In the genomic region with DNA sequence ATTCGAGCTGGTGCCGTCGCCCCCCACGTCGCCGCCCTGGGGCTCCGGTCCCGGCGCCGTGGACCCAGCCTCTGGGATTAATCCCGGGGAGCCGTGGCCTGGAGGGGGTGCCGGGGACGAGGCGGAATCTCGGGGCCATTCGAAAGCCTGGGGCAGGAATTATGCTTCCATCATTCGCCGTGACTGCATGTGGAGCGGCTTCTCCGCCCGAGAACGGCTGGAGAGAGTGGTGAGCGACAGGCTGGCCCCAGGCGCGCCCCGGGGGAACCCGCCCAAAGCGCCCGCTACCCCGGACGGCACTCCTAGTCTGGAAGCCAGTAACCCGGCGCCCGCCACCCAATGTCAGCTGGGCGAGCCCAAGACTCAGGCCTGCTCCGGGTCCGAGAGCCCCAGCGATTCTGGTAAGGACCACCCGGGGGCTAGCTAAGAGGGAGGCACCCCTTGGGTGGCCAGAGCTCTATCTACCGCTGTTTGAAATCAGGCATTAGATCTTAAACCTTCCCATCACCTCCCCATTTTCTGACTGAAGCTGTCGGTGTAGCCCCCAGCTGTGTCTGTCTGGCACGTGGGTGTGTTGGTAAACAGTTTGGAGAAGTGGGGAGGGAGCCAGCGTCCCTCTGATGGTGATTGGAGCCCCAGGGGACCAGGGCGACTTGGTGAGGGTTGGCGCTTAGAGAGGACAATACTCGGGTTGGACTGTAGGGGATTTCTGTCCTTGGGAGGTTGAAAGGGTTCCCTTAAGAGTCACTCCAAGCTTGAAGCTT, we compare ENCODE assay signal across 8 mouse cellular contexts. TPM values are rescaled to one million over a fixed set of nuclear protein-coding genes. Genes with fewer than 3 reads are reported as not detected.
DNase-seq lines count a peak whose midpoint lies in the region; ATAC-seq and TF ChIP-seq lines count a peak whose summit lies in the region.

No protein-coding gene starts in this region.

- peak; percentile 16; the same call in 1 of the 2 replicates for ATAC-seq in midbrain, embryonic 14.5 days (ENCODE audit: low FRiP score, low TSS enrichment)

- H3K36me3 ChIP-seq in midbrain, embryonic 14.5 days (ENCODE audit: control insufficient read depth, insufficient read depth, low read length): peaks cover 21% of the 10 kb centered on the region
- no peaks in the 10 kb centered on the region for H3K36me3 ChIP-seq in thymus, adult 2 months (ENCODE audit: control insufficient read depth, insufficient read depth, low read length)

- no peaks in the 10 kb centered on the region for H3K9me3 ChIP-seq in midbrain, embryonic 14.5 days (ENCODE audit: control insufficient read depth, low read length)

- peak; percentile 16 to 47 for DNase-seq in adrenal gland, adult (ENCODE audit: inconsistent age in 2 of 2, low spot score in 1 of 2)
- DNase-seq in adrenal gland, postnatal 4 days (ENCODE audit: low spot score in 2 of 2): no peak
- DNase-seq in right cerebral cortex, postnatal 10 days (ENCODE audit: low spot score in 2 of 2): peak; percentile 72 to 73
- DNase-seq in right cerebral cortex, adult 18-20 months: no peak
- peak; percentile 25 to 32 for DNase-seq in heart, postnatal 14 days
- peak; percentile 18 for DNase-seq in liver
- DNase-seq in midbrain, embryonic 14.5 days: peak; percentile 84
- peak; percentile 20 for DNase-seq in thymus, adult 2 months

- under 1% methylated on average over 47 of the region's 47 CpGs for WGBS in midbrain, embryonic 14.5 days
- WGBS in thymus, adult 2 months: 2% methylated on average over 47 of the region's 47 CpGs

- no peak for TF ChIP-seq CTCF in thymus, adult 2 months (IDR thresholded peaks at IDR 0.05; ENCODE audit: borderline replicate concordance, control insufficient read depth, extremely low read depth, insufficient read depth, low read length, poor library complexity)

- TF ChIP-seq POLR2A in thymus, adult 2 months (IDR thresholded peaks at IDR 0.05; ENCODE audit: control insufficient read depth, extremely low read depth, insufficient read depth, low read length, poor library complexity): no peak

- peak overlapping the region; percentile 94 for H3K9ac ChIP-seq in midbrain, embryonic 14.5 days (replicated peaks; ENCODE audit: low read length)

- peak overlapping the region; percentile 93 for H3K27ac ChIP-seq in midbrain, embryonic 14.5 days (replicated peaks; ENCODE audit: low read depth, low read length)
- H3K27ac ChIP-seq in thymus, adult 2 months (ENCODE audit: control insufficient read depth, insufficient read depth, low read length): no peak overlapping the region

- H3K4me1 ChIP-seq in midbrain, embryonic 14.5 days (ENCODE audit: control insufficient read depth, insufficient read depth, low read length): peaks cover 29% of the 10 kb centered on the region
- peaks cover 13% of the 10 kb centered on the region for H3K4me1 ChIP-seq in thymus, adult 2 months (replicated peaks; ENCODE audit: control insufficient read depth, insufficient read depth, low read length)

- H3K27me3 ChIP-seq in midbrain, embryonic 14.5 days (ENCODE audit: control insufficient read depth, insufficient read depth, low read length): no peaks in the 10 kb centered on the region
- H3K27me3 ChIP-seq in thymus, adult 2 months (ENCODE audit: control insufficient read depth, insufficient read depth, low read length): peaks cover 9% of the 10 kb centered on the region

- peak overlapping the region; percentile 85 for H3K4me2 ChIP-seq in midbrain, embryonic 14.5 days (ENCODE audit: low read length)

- peak overlapping the region; percentile 80 for H3K4me3 ChIP-seq in midbrain, embryonic 14.5 days (replicated peaks; ENCODE audit: low read depth, low read length)
- peak overlapping the region; percentile 55 for H3K4me3 ChIP-seq in thymus, adult 2 months (ENCODE audit: control insufficient read depth, insufficient read depth, low read length)

- intact Hi-C loops in heart, postnatal 14 days (cut with DNase I): no loop called here

RNA-seq across cellular contexts. Expression of a gene that starts 1.3 kb away (rescaled TPM):
- 1 to 10 TPM; 2.8 to 2.9 TPM for total RNA-seq in adrenal gland, postnatal 4 days (2021)
- total RNA-seq in heart, postnatal 14 days (2021): under 1 TPM; 0.32 to 0.62 TPM
- polyA plus RNA-seq in midbrain, embryonic 14.5 days (2014; fragmentation: Nextera tagmentation; extraction: Ambion mirVana): 87.7 and 112 TPM in 2 replicates
- 4.3 and 5.2 TPM in 2 replicates for polyA plus RNA-seq in thymus, adult 2 months (2012; rRNA removed)

RNA-seq across cellular contexts. Expression of a gene that starts 19.6 kb away (rescaled TPM):
- 10 to 100 TPM; 19.1 to 19.7 TPM for total RNA-seq in adrenal gland, postnatal 4 days (2021)
- 1 to 10 TPM; 5.7 to 7.0 TPM for total RNA-seq in heart, postnatal 14 days (2021)
- 27.0 and 29.1 TPM in 2 replicates for polyA plus RNA-seq in midbrain, embryonic 14.5 days (2014; fragmentation: Nextera tagmentation; extraction: Ambion mirVana)
- polyA plus RNA-seq in thymus, adult 2 months (2012; rRNA removed): 8.3 and 9.3 TPM in 2 replicates

RNA-seq across cellular contexts. Expression of a gene that starts 35.8 kb away (rescaled TPM):
- under 1 TPM; 0.59 to 0.90 TPM for total RNA-seq in adrenal gland, postnatal 4 days (2021)
- under 1 TPM in 1 of 2 experiments, not detected in 1; 0.24 TPM for total RNA-seq in heart, postnatal 14 days (2021)
- 31.2 and 33.4 TPM in 2 replicates for polyA plus RNA-seq in midbrain, embryonic 14.5 days (2014; fragmentation: Nextera tagmentation; extraction: Ambion mirVana)
- polyA plus RNA-seq in thymus, adult 2 months (2012; rRNA removed): 3.2 and 3.5 TPM in 2 replicates

Comparison
In these comparisons a context has a peak if more than half of its experiments do, and no peak if none do; other contexts are left out.
1. DNase-seq: peak in adrenal gland, adult (2 of 2), right cerebral cortex, postnatal 10 days (2 of 2), heart, postnatal 14 days (2 of 2), liver (single experiment), midbrain, embryonic 14.5 days (single experiment) and thymus, adult 2 months (single experiment); none in adrenal gland, postnatal 4 days (0 of 2) and right cerebral cortex, adult 18-20 months (single experiment).